Mouse (Mus musculus) heart, embryonic 15.5 days (tissue): ENCODE results near the gene Gm29735. TPM values are rescaled to one million over a fixed set of nuclear protein-coding genes. Genes with fewer than 3 reads are reported as not detected.
"Not testable (repeated sequence)": the region's sequence is repeated elsewhere in the genome, so short reads cannot be mapped to it uniquely, and the experiment has no call there.

ENCODE experiments used
- ATAC-seq: fragments of 200-750 bp; cut with Nextera tagmentation; replicated peaks from 2 replicates; pipeline ENCODE4 v1.8.0; 2017; ENCODE audit warnings: low read depth, moderate TSS enrichment; ENCODE audit not compliant: insufficient number of reproducible peaks, insufficient read depth, low FRiP score
- H3K27ac ChIP-seq: fragments of 300-500 bp; sonication (generic); 2 replicates; pipeline ENCODE4 v1.5.1; 2015; ENCODE audit warnings: mild to moderate bottlenecking, inconsistent platforms
- H3K27me3 ChIP-seq: fragments of 300-500 bp; sonication (generic); 2 replicates; pipeline ENCODE4 v1.6.1; 2015; ENCODE audit warnings: inconsistent platforms
- H3K36me3 ChIP-seq: fragments of 300-500 bp; sonication (generic); 2 replicates; pipeline ENCODE4 v1.6.1; 2015; ENCODE audit warnings: mild to moderate bottlenecking, inconsistent platforms
- H3K4me1 ChIP-seq: fragments of 300-500 bp; sonication (generic); replicated peaks from 2 replicates; pipeline ENCODE4 v1.6.1; 2015; ENCODE audit warnings: inconsistent platforms
- H3K4me2 ChIP-seq: fragments of 300-500 bp; sonication (generic); 2 replicates; pipeline ENCODE4 v1.6.1; 2015; ENCODE audit warnings: inconsistent platforms, mild to moderate bottlenecking, moderate library complexity
- H3K4me3 ChIP-seq: fragments of 300-500 bp; sonication (generic); 2 replicates; pipeline ENCODE4 v1.5.1; 2015; ENCODE audit warnings: mild to moderate bottlenecking, inconsistent platforms
- H3K9ac ChIP-seq: fragments of 300-500 bp; sonication (generic); 2 replicates; pipeline ENCODE4 v1.6.1; 2015; ENCODE audit warnings: mild to moderate bottlenecking, inconsistent platforms
- H3K9me3 ChIP-seq: fragments of 300-500 bp; sonication (generic); replicated peaks from 2 replicates; pipeline ENCODE4 v1.6.1; 2016; ENCODE audit warnings: inconsistent platforms
- WGBS: fragments of 180-500 bp; shearing (Covaris S2); methylation state at CpG from one replicate; pipeline ENCODE4 v1.1.7; 2015; ENCODE audit warnings: mixed read lengths; 5-methylcytosine and 5-hydroxymethylcytosine counted together
- polyA plus RNA-seq: library from polyadenylated mRNA; unstranded; fragments of >200 nt; fragmentation: Nextera tagmentation; extraction: Ambion mirVana; gene quantifications from 2 replicates; pipeline ENCODE4 v1.2.1, GENCODE M21; 2015

Gm29735 gene
- polyA plus RNA-seq, result not detected in 2 replicates

GRCm38 (mm10) chr7:142157013-142157412 lies at the start of gene Gm29735:
Gm29735 (minus strand) TSS chr7:142157113.
- not testable (repeated sequence) for ATAC-seq, H3K9ac ChIP-seq, H3K27me3 ChIP-seq, H3K9me3 ChIP-seq, H3K36me3 ChIP-seq, H3K4me1 ChIP-seq, H3K4me3 ChIP-seq, H3K27ac ChIP-seq, H3K4me2 ChIP-seq
- WGBS, result 43% methylated on average over 2 of the region's 2 CpGs

- H3K27ac ChIP-seq, result no peak overlapping the region
- H3K4me2 ChIP-seq, result no peak overlapping the region
- H3K9ac ChIP-seq, result no peak overlapping the region
- H3K4me1 ChIP-seq, result no peaks in the 10 kb centered on the region
- H3K4me3 ChIP-seq, result no peak overlapping the region
- no peaks in the 10 kb centered on the region for H3K9me3 ChIP-seq
- no peaks in the 10 kb centered on the region for H3K36me3 ChIP-seq
- ATAC-seq, result no peak
- no peaks in the 10 kb centered on the region for H3K27me3 ChIP-seq
Observed at GRCm38 (mm10) chr7:142205488-142205887, 48.6 kb upstream of the Gm29735 start.

GRCm38 (mm10) chr7:142201064-142201463 lies 44.2 kb upstream of the Gm29735 start, which contains the start of gene Krtap5-3:
Krtap5-3 (plus strand) TSS chr7:142201364.
- no peak for ATAC-seq
- H3K4me3 ChIP-seq, result no peak within 1 kb of the TSS
- no peaks in the 10 kb centered on the region for H3K27me3 ChIP-seq
- H3K9me3 ChIP-seq, result no peaks in the 10 kb centered on the region
- no peak within 1 kb of the TSS for H3K9ac ChIP-seq
- H3K36me3 ChIP-seq, result no peaks in the 10 kb centered on the region
- WGBS, result 54% methylated on average over 1 of the region's 1 CpGs
- no peaks in the 10 kb centered on the region for H3K4me1 ChIP-seq
- H3K4me2 ChIP-seq, result no peak within 1 kb of the TSS
- no peak within 1 kb of the TSS for H3K27ac ChIP-seq

DNA sequence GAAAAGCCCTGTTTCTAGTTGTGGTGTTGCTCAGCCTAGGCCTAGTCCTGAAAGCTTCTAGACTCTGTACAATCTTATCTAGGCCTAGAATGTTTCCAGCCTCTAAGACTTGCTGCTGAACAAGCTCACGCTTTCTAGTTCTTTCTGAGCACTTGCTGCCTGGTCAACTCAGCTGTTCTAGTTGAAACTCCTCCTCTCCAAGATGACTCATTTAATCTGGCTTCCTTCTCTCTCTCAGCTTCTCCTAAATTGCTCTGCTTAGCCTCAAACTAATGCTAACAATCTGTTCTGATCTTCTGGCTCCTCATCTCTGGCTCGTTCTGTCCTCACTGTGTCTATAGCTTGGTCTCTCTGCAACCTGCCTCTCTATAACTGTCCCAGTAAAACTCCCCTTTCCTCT lies 41.8 kb upstream of the Gm29735 start:
- WGBS, result 64% methylated on average over 2 of the region's 2 CpGs
- H3K36me3 ChIP-seq, result no peaks in the 10 kb centered on the region
- no peak for ATAC-seq

DNA sequence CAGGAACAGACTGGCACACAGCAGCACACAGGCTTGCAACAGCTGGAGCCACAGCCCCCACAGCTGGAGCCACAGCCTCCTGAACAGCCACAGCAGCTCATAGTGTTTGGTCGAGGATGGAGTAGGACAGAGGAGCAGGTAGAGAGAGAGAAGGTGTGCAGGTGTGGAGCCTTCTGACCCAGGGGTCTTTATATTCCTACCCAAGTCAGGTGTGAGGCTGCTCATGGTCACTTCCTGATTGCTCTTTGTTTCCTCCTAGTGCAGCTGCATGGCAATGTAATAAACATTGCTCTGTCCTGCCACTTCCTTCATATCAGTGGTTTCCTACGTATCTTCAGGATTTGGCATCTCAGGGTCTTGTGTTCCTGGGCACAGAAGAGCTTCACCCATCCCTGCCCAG lies 33.4 kb upstream of the Gm29735 start, which contains the start of gene Gm10153:
Gene Gm10153, minus strand, starts transcription at position 101 of the 400 bp plus-strand sequence.
- ATAC-seq, result no peak
- Histone ChIP-seq H3K4me3 (no peak within 1 kb of the TSS), H3K27ac (no peak within 1 kb of the TSS)

More for the DNA sequence above, 41.8 kb upstream of the Gm29735 start:
- Histone ChIP-seq H3K27me3 (no peaks in the 10 kb centered on the region), H3K9ac (no peak overlapping the region), H3K27ac (no peak overlapping the region), H3K4me2 (no peak overlapping the region), H3K4me1 (no peaks in the 10 kb centered on the region), H3K4me3 (no peak overlapping the region), H3K9me3 (no peaks in the 10 kb centered on the region)

DNA sequence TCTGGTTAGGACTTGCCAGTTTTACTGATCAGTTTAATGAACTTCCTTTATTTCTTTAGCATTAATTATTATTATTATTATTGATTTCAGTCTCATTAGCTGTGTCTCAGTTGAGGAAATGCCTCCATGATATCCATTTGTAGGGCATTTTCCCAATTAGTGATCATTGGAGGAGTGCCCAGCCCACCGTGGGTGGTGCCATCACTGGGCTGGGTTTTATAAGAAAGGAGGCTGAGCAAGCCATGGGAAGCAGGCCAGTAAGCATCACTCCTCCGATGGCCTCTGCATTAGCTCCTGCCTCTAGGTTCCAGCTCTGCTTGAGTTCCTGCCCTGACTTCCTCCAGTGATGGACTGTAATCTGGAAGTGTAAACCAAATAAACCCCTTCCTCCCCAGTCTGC lies 31.2 kb upstream of the Gm29735 start:
- 67% methylated on average over 2 of the region's 2 CpGs for WGBS
- H3K9me3 ChIP-seq, result no peaks in the 10 kb centered on the region
- no peaks in the 10 kb centered on the region for H3K27me3 ChIP-seq
- no peak overlapping the region for H3K9ac ChIP-seq
- no peak overlapping the region for H3K4me2 ChIP-seq
- H3K4me1 ChIP-seq, result no peaks in the 10 kb centered on the region
- no peak overlapping the region for H3K4me3 ChIP-seq
- no peak overlapping the region for H3K27ac ChIP-seq
- ATAC-seq, result no peak
- no peaks in the 10 kb centered on the region for H3K36me3 ChIP-seq

More for the DNA sequence above, 33.4 kb upstream of the Gm29735 start, which contains the start of gene Gm10153:
- H3K4me2 ChIP-seq, result no peak within 1 kb of the TSS
- H3K27me3 ChIP-seq, result no peaks in the 10 kb centered on the region
- no peaks in the 10 kb centered on the region for H3K9me3 ChIP-seq
- H3K9ac ChIP-seq, result no peak within 1 kb of the TSS
- 26% methylated on average over 2 of the region's 2 CpGs for WGBS
- no peaks in the 10 kb centered on the region for H3K36me3 ChIP-seq
- no peaks in the 10 kb centered on the region for H3K4me1 ChIP-seq

- 30% methylated on average over 1 of the region's 1 CpGs for WGBS
- H3K4me1 ChIP-seq, result no peaks in the 10 kb centered on the region
- no peaks in the 10 kb centered on the region for H3K9me3 ChIP-seq
- no peak for ATAC-seq
- H3K27ac ChIP-seq, result no peak overlapping the region
- no peaks in the 10 kb centered on the region for H3K36me3 ChIP-seq
- H3K27me3 ChIP-seq, result no peaks in the 10 kb centered on the region
- no peak overlapping the region for H3K9ac ChIP-seq
- no peak overlapping the region for H3K4me2 ChIP-seq
- H3K4me3 ChIP-seq, result no peak overlapping the region
Observed at GRCm38 (mm10) chr7:142181021-142181420, 24.1 kb upstream of the Gm29735 start.

DNA sequence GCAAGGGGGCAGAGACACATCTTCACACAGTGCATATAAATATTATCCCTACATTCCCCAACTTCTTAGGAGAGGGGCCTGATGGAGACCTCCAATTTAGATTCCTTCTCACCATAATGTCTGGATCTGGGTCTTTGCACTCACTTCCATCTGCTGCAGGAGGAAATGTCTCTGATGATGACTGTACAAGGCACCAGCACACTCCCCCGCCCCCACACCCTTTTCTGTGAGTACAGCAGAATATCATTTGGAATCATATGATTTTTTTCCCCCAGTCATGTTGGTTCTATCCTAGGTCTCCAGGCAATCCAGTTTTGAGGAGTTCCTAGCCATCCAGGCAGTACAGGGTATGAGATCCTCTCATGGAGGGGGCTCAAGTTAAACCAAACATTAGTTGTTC lies 21.8 kb upstream of the Gm29735 start:
- 64% methylated on average over 1 of the region's 1 CpGs for WGBS
- ATAC-seq, result no peak

DNA sequence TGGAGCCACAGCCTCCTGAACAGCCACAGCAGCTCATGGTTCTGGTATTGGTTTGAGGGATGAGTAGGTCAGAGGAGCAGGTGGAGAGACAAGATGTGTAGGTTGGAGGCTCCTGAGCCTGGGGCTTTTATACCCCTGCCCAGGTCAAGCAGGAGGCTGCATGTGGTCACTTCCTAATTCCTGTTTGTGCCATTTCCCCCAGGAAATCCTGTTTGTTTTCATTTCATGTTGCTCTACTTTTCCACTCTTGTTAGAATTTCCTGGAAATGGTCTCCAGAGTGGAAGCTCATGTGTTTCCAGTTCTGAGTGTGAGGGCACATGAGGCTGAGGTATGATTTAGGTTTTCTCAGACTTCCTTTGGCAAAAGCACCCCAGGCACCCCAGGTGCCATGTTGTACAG lies 19.0 kb upstream of the Gm29735 start, which contains the start of gene Krtap5-2:
Gene Krtap5-2, minus strand, starts transcription at position 101 of the 400 bp plus-strand sequence.
- not testable (repeated sequence) for ATAC-seq, H3K4me3 ChIP-seq, H3K4me2 ChIP-seq

More for the DNA sequence above, 21.8 kb upstream of the Gm29735 start:
- Histone ChIP-seq H3K9me3 (no peaks in the 10 kb centered on the region), H3K4me2 (no peak overlapping the region), H3K4me3 (no peak overlapping the region), H3K27ac (no peak overlapping the region), H3K4me1 (no peaks in the 10 kb centered on the region), H3K9ac (no peak overlapping the region), H3K36me3 (no peaks in the 10 kb centered on the region), H3K27me3 (no peaks in the 10 kb centered on the region)

DNA sequence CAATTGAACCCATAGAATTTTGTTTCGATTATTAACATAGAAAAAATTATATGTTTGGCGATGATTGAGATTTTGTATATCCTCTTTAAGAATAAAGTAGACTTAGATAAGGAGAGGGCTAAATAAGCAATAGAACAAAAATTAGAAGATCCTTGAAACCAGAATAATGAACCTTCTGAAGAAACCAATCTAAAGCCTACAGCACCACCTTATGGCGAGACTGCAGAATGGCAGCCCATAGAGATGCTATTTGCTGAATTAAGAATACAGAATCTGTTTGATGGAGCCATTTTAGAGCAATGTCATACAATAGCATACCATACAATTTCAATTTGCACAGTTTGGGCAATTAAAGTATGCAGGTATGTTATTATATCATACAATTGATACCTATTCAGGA lies 12.9 kb upstream of the Gm29735 start:
- no peak overlapping the region for H3K4me3 ChIP-seq
- H3K9me3 ChIP-seq, result no peaks in the 10 kb centered on the region
- peaks cover 7% of the 10 kb centered on the region; the same call in 1 of the 2 replicates for H3K27me3 ChIP-seq
- no peak overlapping the region for H3K27ac ChIP-seq
- 42% methylated on average over 3 of the region's 3 CpGs for WGBS
- H3K9ac ChIP-seq, result no peak overlapping the region
- no peak overlapping the region for H3K4me2 ChIP-seq
- no peak for ATAC-seq
- H3K4me1 ChIP-seq, result no peaks in the 10 kb centered on the region
- H3K36me3 ChIP-seq, result no peaks in the 10 kb centered on the region

More for the DNA sequence above, 19.0 kb upstream of the Gm29735 start, which contains the start of gene Krtap5-2:
- H3K9me3 ChIP-seq, H3K9ac ChIP-seq, H3K36me3 ChIP-seq, H3K27me3 ChIP-seq, H3K27ac ChIP-seq, H3K4me1 ChIP-seq: not testable (repeated sequence)

- H3K27me3 ChIP-seq, H3K4me3 ChIP-seq, H3K4me2 ChIP-seq, H3K9me3 ChIP-seq, ATAC-seq, H3K4me1 ChIP-seq, H3K36me3 ChIP-seq, H3K9ac ChIP-seq, H3K27ac ChIP-seq: not testable (repeated sequence)
Observed at GRCm38 (mm10) chr7:142165639-142166038, 8.7 kb upstream of the Gm29735 start, which contains the start of gene Gm4553. Gm4553 (minus strand) TSS chr7:142165739.

GRCm38 (mm10) chr7:142159366-142159765 lies 2.5 kb upstream of the Gm29735 start:
- H3K4me1 ChIP-seq, result no peaks in the 10 kb centered on the region
- no peaks in the 10 kb centered on the region for H3K36me3 ChIP-seq
- H3K9ac ChIP-seq, result no peak overlapping the region
- ATAC-seq, result no peak
- no peaks in the 10 kb centered on the region for H3K9me3 ChIP-seq
- H3K27me3 ChIP-seq, result no peaks in the 10 kb centered on the region; the same call in 1 of the 2 replicates
- H3K4me2 ChIP-seq, result no peak overlapping the region
- WGBS, result 87% methylated on average over 3 of the region's 3 CpGs
- H3K4me3 ChIP-seq, result no peak overlapping the region
- no peak overlapping the region for H3K27ac ChIP-seq
